Mouse (Mus musculus) CH12.LX (cell line): Measurements from ENCODE around the gene Rbks.

Source experiments
- CHD2 ChIP-seq: IDR thresholded peaks from 2 replicates; pipeline ENCODE4 v1.6.1; 2011; ENCODE audit warnings: low read length, improper control_type of control experiment
- CTCF ChIP-seq, 2 experiments: IDR thresholded peaks in 1 of 2; conservative IDR thresholded peaks in 1 of 2; 2 replicates each; pipeline ENCODE4 v1.5.1; 2011 to 2012; ENCODE audit warnings: low read depth in 2 of 2, low read length in 2 of 2, improper control_type of control experiment in 1 of 2, inconsistent platforms in 1 of 2, mild to moderate bottlenecking in 1 of 2, moderate library complexity in 1 of 2
- E2F4 ChIP-seq: IDR thresholded peaks from 2 replicates; pipeline ENCODE4 v1.6.1; 2011; ENCODE audit warnings: low read depth, low read length, improper control_type of control experiment; ENCODE audit not compliant: insufficient replicate concordance
- EP300 ChIP-seq: IDR thresholded peaks from 2 replicates; pipeline ENCODE4 v1.6.1; 2011; ENCODE audit warnings: low read length, improper control_type of control experiment
- GABPA ChIP-seq: IDR thresholded peaks from 2 replicates; pipeline ENCODE4 v1.6.1; 2012; ENCODE audit warnings: low read depth, low read length, improper control_type of control experiment, inconsistent platforms; ENCODE audit not compliant: insufficient replicate concordance
- MAX ChIP-seq: IDR thresholded peaks from 2 replicates; pipeline ENCODE4 v1.6.1; 2011; ENCODE audit warnings: low read length, improper control_type of control experiment
- PAX5 ChIP-seq: IDR thresholded peaks from 2 replicates; pipeline ENCODE4 v1.6.1; 2012; ENCODE audit warnings: low read length, inconsistent platforms, mixed read lengths
- POLR2A ChIP-seq: IDR thresholded peaks from 2 replicates; pipeline ENCODE4 v1.6.1; 2011; ENCODE audit warnings: low read depth, mild to moderate bottlenecking, improper control_type of control experiment, low read length
- POLR2AphosphoS2 ChIP-seq: IDR thresholded peaks from 2 replicates; pipeline ENCODE4 v1.6.1; 2011; ENCODE audit warnings: low read depth, low read length, improper control_type of control experiment
- SIN3A ChIP-seq: IDR thresholded peaks from 2 replicates; pipeline ENCODE4 v1.6.1; 2012; ENCODE audit warnings: low read length, improper control_type of control experiment, inconsistent platforms
- SMC3 ChIP-seq: IDR thresholded peaks from 2 replicates; pipeline ENCODE4 v1.6.1; 2011; ENCODE audit warnings: low read depth, low read length, improper control_type of control experiment
- USF1 ChIP-seq: IDR thresholded peaks from 2 replicates; pipeline ENCODE4 v1.6.1; 2014; ENCODE audit warnings: low read depth, mild to moderate bottlenecking, inconsistent platforms, low read length, improper control_type of control experiment
- ZC3H11A ChIP-seq: IDR thresholded peaks from 2 replicates; pipeline ENCODE4 v1.6.1; 2012; ENCODE audit warnings: low read depth, mild to moderate bottlenecking, inconsistent platforms, low read length, improper control_type of control experiment
- ZNF384 ChIP-seq: IDR thresholded peaks from 2 replicates; pipeline ENCODE4 v1.6.1; 2012; ENCODE audit warnings: low read depth, low read length, improper control_type of control experiment, inconsistent platforms

DNA sequence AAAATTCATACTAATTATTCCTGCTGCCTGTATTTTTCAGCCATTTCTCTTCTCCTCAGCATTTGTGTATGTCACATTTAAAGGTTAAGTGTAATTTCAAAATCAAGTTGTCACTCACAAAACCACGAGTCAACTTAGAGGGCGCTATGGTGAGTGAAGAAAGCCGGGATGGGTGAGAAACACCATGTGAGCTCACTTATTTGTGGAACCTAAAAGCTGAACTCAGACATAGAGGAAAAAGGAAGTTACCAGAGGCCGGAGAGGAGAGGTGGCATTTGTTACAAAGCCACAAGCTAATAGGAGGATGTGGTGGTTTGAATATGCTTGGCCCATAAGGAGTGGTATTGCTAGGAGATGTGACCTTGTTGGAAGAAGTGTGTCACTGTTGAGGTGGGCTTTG lies 17.2 kb downstream of the Rbks start:
- TF ChIP-seq SMC3 (no peak), POLR2AphosphoS2 (no peak), CHD2 (no peak), EP300 (no peak), ZC3H11A (no peak), CTCF (conservative IDR thresholded peaks at IDR 0.05 in 1 of 2, IDR thresholded peaks at IDR 0.05 in 1 of 2; ENCODE audit: low read depth in 2 of 2, low read length in 2 of 2) (no peak), MAX (no peak), GABPA (no peak), USF1 (no peak), ZNF384 (no peak), POLR2A (no peak), E2F4 (no peak), SIN3A (no peak), PAX5 (no peak)
